Mouse (Mus musculus): ENCODE measurements around the gene Cenpv.
"Not testable (repeated sequence)": the region's sequence is repeated elsewhere in the genome, so short reads cannot be mapped to it uniquely, and the experiment has no call there.

Cenpv gene

DNA sequence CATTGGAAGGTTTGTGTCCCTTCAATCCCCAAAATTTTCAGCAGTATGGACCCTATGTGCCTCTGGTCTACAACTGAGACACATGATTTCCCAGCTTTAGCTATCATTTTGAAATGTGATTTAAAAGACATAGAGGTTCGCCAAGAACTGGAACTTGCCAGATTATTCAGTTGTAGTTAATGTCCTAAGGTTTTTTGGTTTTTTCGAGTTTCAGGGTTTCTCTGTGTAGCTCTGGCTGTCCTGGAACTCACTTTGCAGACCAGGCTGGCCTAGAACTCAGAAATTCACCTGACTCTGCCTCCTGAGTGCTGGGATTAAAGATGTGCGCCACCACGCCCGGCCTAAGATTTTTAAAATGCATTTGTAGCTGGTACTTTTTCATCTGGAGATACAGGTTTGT lies 14.6 kb upstream of the Cenpv start:
- no peak for DNase-seq (ENCODE audit: low spot score)

DNA sequence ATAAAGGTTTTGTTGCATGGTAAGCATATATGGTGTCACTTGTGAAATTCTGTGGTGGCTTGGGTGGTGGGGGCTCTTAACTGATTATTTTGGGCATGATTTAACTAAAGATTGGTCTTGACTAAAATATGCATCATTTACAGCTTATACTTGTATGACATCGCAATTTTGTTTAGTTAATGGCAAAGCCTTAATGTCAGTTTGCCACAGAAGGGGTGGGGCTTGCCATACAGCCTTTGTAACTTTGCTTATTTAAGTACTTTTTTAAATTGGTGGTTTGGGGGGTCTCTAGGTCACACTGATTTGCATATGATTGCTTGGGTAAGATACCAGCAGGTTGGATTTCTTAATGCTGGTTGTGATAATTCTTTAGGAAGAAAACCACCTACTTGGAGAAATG lies 14.1 kb upstream of the Cenpv start:
- no peak for DNase-seq (ENCODE audit: low spot score)

DNA sequence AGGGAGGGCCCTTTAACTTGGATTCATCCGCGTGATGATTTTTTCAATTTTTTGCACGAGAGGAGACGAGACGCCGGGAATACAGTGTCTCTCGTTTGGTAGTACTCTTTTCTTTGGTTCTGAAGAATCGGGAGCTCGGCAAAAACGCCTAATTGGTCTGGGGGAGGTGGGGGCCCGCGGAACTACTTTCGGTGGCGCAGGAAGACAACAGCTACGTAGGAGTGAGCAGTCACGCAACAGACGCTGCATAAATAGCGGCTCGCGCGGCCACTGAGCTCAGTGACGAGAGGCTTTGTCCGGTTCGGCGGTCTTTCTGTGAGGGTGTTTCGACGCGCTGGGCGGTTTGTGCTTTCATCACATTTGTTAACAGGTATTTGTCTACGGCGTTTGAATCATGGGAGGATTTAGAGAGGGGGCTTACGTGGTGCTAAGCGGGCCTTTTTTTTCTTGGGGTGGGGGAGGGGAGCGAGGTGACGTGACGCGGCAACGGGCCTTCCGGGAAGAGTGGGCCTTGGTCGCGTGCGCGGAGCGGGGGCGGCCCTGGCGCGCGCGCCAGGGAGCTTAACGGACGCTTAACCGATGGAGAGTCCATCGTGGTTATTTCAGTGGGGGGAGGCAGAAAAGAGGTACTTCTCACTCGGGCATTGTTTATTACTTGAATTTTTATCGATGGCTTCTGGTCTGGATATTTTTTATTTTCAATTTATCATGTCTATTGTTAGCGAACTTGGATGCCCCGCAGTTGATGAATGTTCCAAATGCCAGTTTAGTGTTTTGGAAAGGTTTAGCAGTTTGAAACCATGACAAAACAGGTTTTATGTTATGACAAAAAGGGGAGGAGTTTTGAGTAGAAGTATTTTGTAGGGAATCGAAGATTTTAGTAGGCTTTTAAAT lies 12.4 kb upstream of the Cenpv start:
- DNase-seq (ENCODE audit: low spot score), result peak; percentile 77

GRCm38 (mm10) chr11:62550727-62551225 lies 11.7 kb upstream of the Cenpv start, which contains the start of gene Ubb:
Ubb (plus strand) TSS chr11:62551171.
- DNase-seq (ENCODE audit: low spot score), result peak; percentile 97

GRCm38 (mm10) chr11:62550227-62550685 lies 11.2 kb upstream of the Cenpv start:
- DNase-seq (ENCODE audit: low spot score), result peak; percentile 54

GRCm38 (mm10) chr11:62549782-62550181 lies 10.7 kb upstream of the Cenpv start:
- peak; percentile 47 for DNase-seq (ENCODE audit: low spot score)

DNA sequence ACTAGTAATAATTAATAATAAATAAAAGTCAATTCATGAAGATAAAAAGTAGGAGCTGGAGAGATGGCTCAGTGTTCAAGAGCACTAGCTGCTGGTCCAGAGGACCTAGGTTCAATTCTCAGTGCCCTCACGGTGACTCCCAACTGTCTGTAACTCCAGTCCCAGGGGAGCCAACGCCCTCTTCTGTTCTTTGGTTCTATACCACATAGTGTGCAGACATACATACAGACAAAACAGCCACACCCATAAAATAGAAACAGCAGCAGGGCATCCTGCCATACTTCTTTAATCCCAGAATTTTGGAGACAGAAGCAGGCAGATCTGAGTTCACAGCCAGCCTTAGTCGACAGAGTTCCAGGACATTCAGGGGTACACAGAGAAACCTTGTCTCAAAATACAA lies 4.9 kb upstream of the Cenpv start:
- DNase-seq (ENCODE audit: low spot score), result no peak

- DNase-seq (ENCODE audit: low spot score), result no peak
These were observed 2.5 kb upstream of the Cenpv start for GRCm38 (mm10) chr11:62541581-62541980.

DNA sequence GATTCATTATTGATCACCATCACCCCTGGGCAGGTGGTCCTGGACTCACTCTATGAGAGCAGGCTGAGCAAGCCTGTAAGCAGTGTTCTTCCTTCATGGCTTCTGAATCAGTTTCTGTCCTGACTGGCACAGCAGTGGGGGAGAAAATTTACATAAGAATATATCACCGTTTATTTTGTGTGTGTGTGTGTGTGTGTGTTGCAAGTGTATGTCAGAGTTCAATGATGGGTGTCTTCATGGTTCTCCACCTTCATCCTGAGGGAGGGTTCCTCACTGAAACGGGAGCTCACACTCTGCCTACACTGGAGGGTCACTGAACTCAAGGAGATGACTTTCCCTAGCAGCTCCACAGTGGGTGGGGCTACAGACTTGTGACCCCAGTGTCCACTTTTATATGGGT lies 1.9 kb upstream of the Cenpv start:
- no peak for DNase-seq (ENCODE audit: low spot score)

DNA sequence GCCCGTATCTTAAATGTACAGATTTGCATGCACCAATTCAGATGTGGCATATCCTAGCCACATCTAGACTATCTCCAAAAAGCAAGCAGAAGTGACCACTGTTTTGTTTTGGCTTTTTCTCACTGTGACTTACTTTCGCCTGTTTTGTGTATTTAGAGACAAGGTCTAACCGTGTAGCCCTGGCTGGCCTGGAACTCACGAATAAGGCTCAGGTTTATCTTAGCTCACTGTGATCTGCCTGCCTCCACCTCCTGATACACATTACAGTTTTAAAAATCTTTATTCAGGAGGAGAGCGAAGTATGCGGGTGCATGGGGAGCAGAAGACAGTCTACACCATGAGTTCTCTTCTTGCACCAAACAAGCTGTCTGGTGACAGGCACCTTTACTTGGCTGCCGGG lies 1.1 kb upstream of the Cenpv start:
- no peak for DNase-seq (ENCODE audit: low spot score)

GRCm38 (mm10) chr11:62538321-62539088 lies 556 bp downstream of the Cenpv start:
- DNase-seq (ENCODE audit: low spot score), result no peak

GRCm38 (mm10) chr11:62537590-62537989 lies 1.5 kb downstream of the Cenpv start:
- DNase-seq (ENCODE audit: low spot score), result no peak

GRCm38 (mm10) chr11:62537089-62537488 lies 2.0 kb downstream of the Cenpv start:
- DNase-seq (ENCODE audit: low spot score), result no peak

- DNase-seq (ENCODE audit: low spot score), result no peak
These were observed 16.8 kb downstream of the Cenpv start for GRCm38 (mm10) chr11:62522283-62522682.

DNA sequence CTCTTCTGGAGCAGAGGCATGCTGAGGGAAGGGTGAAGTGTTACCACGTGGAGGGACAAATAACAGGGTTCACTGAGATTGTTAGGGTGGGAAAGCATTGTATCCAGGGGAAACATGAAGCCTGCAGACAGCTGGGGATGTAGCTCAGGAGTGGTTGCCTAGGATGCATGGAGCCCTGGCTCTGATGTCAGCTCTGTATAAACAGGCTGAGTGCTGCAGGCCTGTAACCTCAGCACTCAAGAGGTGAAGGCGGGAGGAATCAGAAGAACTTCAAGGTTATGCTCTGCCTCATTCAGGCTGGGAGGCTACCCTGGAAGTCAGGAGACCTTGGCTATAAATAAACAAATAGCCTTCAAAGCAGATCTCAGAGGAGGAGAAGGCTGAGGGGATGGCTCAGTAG lies 20.1 kb downstream of the Cenpv start:
- DNase-seq (ENCODE audit: low spot score), result no peak

GRCm38 (mm10) chr11:62513311-62513710 lies 25.8 kb downstream of the Cenpv start:
- no peak for DNase-seq (ENCODE audit: low spot score)

GRCm38 (mm10) chr11:62512529-62513080 lies 26.5 kb downstream of the Cenpv start:
- no peak for DNase-seq (ENCODE audit: low spot score)

- no peak for DNase-seq (ENCODE audit: low spot score)
These were observed 27.4 kb downstream of the Cenpv start for GRCm38 (mm10) chr11:62511444-62512202.

DNA sequence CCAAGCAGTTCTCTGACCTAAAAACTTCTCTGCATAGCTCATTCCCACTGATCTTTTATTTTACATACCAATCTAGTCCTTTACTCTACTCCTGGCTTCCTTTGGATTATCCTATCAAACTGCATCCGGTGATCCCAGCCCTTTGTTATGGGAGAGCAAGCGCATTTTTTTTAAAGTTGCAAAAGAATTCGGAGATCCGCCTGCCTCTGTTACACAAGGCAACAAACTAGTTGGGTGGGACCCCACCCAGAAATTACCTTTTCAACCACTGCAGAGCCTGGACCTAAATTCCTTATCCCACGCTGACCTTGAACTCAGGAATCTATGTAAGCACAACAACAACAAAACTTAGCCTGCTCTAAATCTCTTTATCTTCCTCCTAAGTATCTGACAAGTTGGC lies 28.1 kb downstream of the Cenpv start:
- DNase-seq (ENCODE audit: low spot score), result no peak

- no peak for DNase-seq (ENCODE audit: low spot score)
These were observed 29.5 kb downstream of the Cenpv start for GRCm38 (mm10) chr11:62509571-62509970.

- DNase-seq (ENCODE audit: low spot score), result not testable (repeated sequence)
These were observed 30.2 kb downstream of the Cenpv start for GRCm38 (mm10) chr11:62508816-62509215.

DNA sequence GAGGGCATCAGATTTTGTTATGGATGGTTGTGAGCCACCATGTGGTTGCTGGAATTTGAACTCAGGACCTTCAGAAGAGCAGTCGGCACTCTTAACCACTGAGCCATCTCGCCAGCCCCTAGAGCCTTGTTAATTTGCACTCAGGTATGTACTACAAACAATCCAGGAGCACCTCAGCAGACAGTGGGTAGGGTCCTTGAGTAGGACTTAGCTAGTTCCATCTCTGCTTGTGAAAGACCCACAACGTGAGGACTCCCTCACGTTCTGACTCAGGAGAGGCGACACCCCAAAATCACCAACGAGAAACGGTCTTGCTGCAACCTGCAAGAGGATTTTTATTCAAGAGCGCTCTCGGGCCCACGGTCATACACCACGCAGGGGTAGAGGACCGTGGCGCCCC lies 30.7 kb downstream of the Cenpv start:
- DNase-seq (ENCODE audit: low spot score), result not testable (repeated sequence)
